Mouse (Mus musculus) B cell, adult 62 days (primary cell): ENCODE data around the gene Pltp. TPM values are rescaled to one million over a fixed set of nuclear protein-coding genes. Genes with fewer than 3 reads are reported as not detected.

Experiments
- total RNA-seq: library from RNA; stranded (reverse); gene quantifications from 4 replicates; pipeline ENCODE4 v1.2.4, GENCODE M21; 2023

Gene Pltp
- total RNA-seq = 7.6 to 11.4 TPM (median 9.0 TPM) in 4 replicates

GRCm38 (mm10) chr2:164857101-164857821, at the start of gene Pltp:
Gene Pltp (minus strand): TSS chr2:164857711.

GRCm38 (mm10) chr2:164879228-164879567, 21.7 kb upstream of the Pltp start, which contains the start of gene Pcif1:
Gene Pcif1 (plus strand): TSS chr2:164879304.

GRCm38 (mm10) chr2:164833314-164833959, 24.1 kb downstream of the Pltp start, which contains the start of gene Neurl2:
Gene Neurl2 (minus strand): TSS chr2:164833456.

GRCm38 (mm10) chr2:164832748-164833301, 24.7 kb downstream of the Pltp start, which contains the start of gene Ctsa:
Gene Ctsa (plus strand): TSS chr2:164832873.

GRCm38 (mm10) chr2:164828437-164828836, 29.1 kb downstream of the Pltp start, which contains the start of gene Spata25:
Gene Spata25 (minus strand): TSS chr2:164828537.

GRCm38 (mm10) chr2:164822636-164823165, 34.8 kb downstream of the Pltp start, which contains the start of gene Zswim1:
Gene Zswim1 (plus strand): TSS chr2:164822686.

GRCm38 (mm10) chr2:164804533-164805331, 52.8 kb downstream of the Pltp start, which contains the start of the genes Acot8 and Zswim3:
Gene Acot8 (minus strand): TSS chr2:164804882.
Gene Zswim3 (plus strand): TSS chr2:164805098.

Other genes with a start within 250 kb of the Pltp start
- gene Wfdc6b, start 244.2 kb downstream of the Pltp start, total RNA-seq = not detected in 4 replicates
- not detected in 4 replicates for gene Wfdc8, start 244.1 kb downstream of the Pltp start, total RNA-seq
- not detected in 4 replicates for gene Wfdc16, start 218.9 kb downstream of the Pltp start, total RNA-seq
- 1.5 TPM in 1 of 4 replicates, not detected in the others for gene Wfdc10, start 201.7 kb downstream of the Pltp start, total RNA-seq
- gene Wfdc9, start 201.1 kb downstream of the Pltp start, total RNA-seq = not detected in 4 replicates
- not detected in 4 replicates for gene Wfdc11, start 183.6 kb downstream of the Pltp start, total RNA-seq
- not detected in 4 replicates for gene Wfdc13, start 172.6 kb downstream of the Pltp start, total RNA-seq
- not detected in 4 replicates for gene Spint4, start 159.2 kb downstream of the Pltp start, total RNA-seq
- not detected in 4 replicates for gene Spint5, start 142.4 kb downstream of the Pltp start, total RNA-seq
- not detected in 4 replicates for gene Wfdc3, start 111.8 kb downstream of the Pltp start, total RNA-seq
- 38.4 to 45.2 TPM (median 42.9 TPM) in 4 replicates for gene Dnttip1, start 111.7 kb downstream of the Pltp start, total RNA-seq
- 1.7 to 4.0 TPM (median 2.7 TPM) in 4 replicates for gene Ube2c, start 87.8 kb downstream of the Pltp start, total RNA-seq
- not detected in 4 replicates for gene Tnnc2, start 77.7 kb downstream of the Pltp start, total RNA-seq
- 0.46 to 0.97 TPM (median 0.70 TPM) in 4 replicates for gene Snx21, start 71.9 kb downstream of the Pltp start, total RNA-seq
- 53.7 to 69.6 TPM (median 60.6 TPM) in 4 replicates for gene Acot8, start 52.8 kb downstream of the Pltp start, total RNA-seq
- gene Zswim3, start 52.6 kb downstream of the Pltp start, total RNA-seq = 3.2 to 4.0 TPM (median 3.6 TPM) in 4 replicates
- gene Zswim1, start 35.0 kb downstream of the Pltp start, total RNA-seq = 8.4 to 9.0 TPM (median 8.5 TPM) in 4 replicates
- 1.2 to 2.3 TPM (median 1.2 TPM) in 3 of 4 replicates, not detected in the other for gene Spata25, start 29.2 kb downstream of the Pltp start, total RNA-seq
- 189 to 200 TPM (median 195 TPM) in 4 replicates for gene Ctsa, start 24.8 kb downstream of the Pltp start, total RNA-seq
- 3.8 to 5.6 TPM (median 4.9 TPM) in 4 replicates for gene Neurl2, start 24.3 kb downstream of the Pltp start, total RNA-seq
- 93.6 to 100 TPM (median 96.6 TPM) in 4 replicates for gene Pcif1, start 21.6 kb upstream of the Pltp start, total RNA-seq
- gene Zfp335, start 54.0 kb upstream of the Pltp start, total RNA-seq = 55.9 to 61.8 TPM (median 58.0 TPM) in 4 replicates
- 0.50 to 1.3 TPM (median 1.0 TPM) in 4 replicates for gene Mmp9, start 83.1 kb upstream of the Pltp start, total RNA-seq
- gene Slc12a5, start 103.1 kb upstream of the Pltp start, total RNA-seq = 1.4 to 1.7 TPM (median 1.6 TPM) in 4 replicates
- gene Ncoa5, start 177.2 kb upstream of the Pltp start, total RNA-seq = 40.2 to 45.3 TPM (median 43.2 TPM) in 4 replicates
- gene Cd40, start 197.9 kb upstream of the Pltp start, total RNA-seq = 166 to 186 TPM (median 173 TPM) in 4 replicates
- gene 1700025C18Rik, start 233.0 kb upstream of the Pltp start, total RNA-seq = not detected in 4 replicates